Mouse (Mus musculus) stomach, postnatal 0 days (tissue): ENCODE measurements at regions not wholly inside any gene's neighbourhood (a gene's known extent, or its start where the extent isn't known, plus 50 kb on each side); places are given as distances from the start of the nearest gene placed in this dataset.

Experiments used
- ATAC-seq: fragments of 200-750 bp; cut with Nextera tagmentation; 2 replicates; pipeline ENCODE4 v1.8.0; 2017; ENCODE audit not compliant: low FRiP score, low TSS enrichment
- DNase-seq: peaks from one replicate; pipeline ENCODE4 v3.0.0-alpha.2; 2016; ENCODE audit warnings: low spot score
- H3K27ac ChIP-seq: fragments of 300-500 bp; sonication (generic); replicated peaks from 2 replicates; pipeline ENCODE4 v1.5.1; 2014; ENCODE audit warnings: mild to moderate bottlenecking, control low read depth
- H3K27me3 ChIP-seq: fragments of 300-500 bp; sonication (generic); 2 replicates; pipeline ENCODE4 v1.6.1; 2014; ENCODE audit warnings: low read length; ENCODE audit not compliant: control insufficient read depth, insufficient read depth
- H3K36me3 ChIP-seq: fragments of 300-500 bp; sonication (generic); 2 replicates; pipeline ENCODE4 v1.6.1; 2014; ENCODE audit warnings: low read length, mixed read lengths; ENCODE audit not compliant: control insufficient read depth, insufficient read depth
- H3K4me1 ChIP-seq: fragments of 300-500 bp; sonication (generic); replicated peaks from 2 replicates; pipeline ENCODE4 v1.6.1; 2014; ENCODE audit warnings: antibody characterized with exemption; ENCODE audit not compliant: control insufficient read depth, insufficient read depth
- H3K4me2 ChIP-seq: fragments of 300-500 bp; sonication (generic); replicated peaks from 2 replicates; pipeline ENCODE4 v1.6.1; 2014; ENCODE audit warnings: low read depth, mild to moderate bottlenecking, control low read depth, moderate library complexity
- H3K4me3 ChIP-seq: fragments of 300-500 bp; sonication (generic); 2 replicates; pipeline ENCODE4 v1.5.1; 2014; ENCODE audit warnings: low read depth, low read length, control low read depth
- H3K9ac ChIP-seq: fragments of 300-500 bp; sonication (generic); 2 replicates; pipeline ENCODE4 v1.6.1; 2014; ENCODE audit warnings: mild to moderate bottlenecking, low read length, control low read depth, mixed read lengths
- H3K9me3 ChIP-seq: fragments of 300-500 bp; sonication (generic); 2 replicates; pipeline ENCODE4 v1.6.1; 2016; ENCODE audit warnings: low read length; ENCODE audit not compliant: control insufficient read depth
- CTCF ChIP-seq: IDR thresholded peaks from 2 replicates; pipeline ENCODE4 v1.5.1; 2016; ENCODE audit warnings: antibody characterized with exemption, low read depth, mild to moderate bottlenecking, moderate library complexity
- EP300 ChIP-seq: optimal IDR thresholded peaks from 2 replicates; pipeline ENCODE3; 2016; ENCODE audit warnings: antibody characterized with exemption
- WGBS: fragments of 180-500 bp; shearing (Covaris S2); extraction: QIAGEN DNeasy Blood & Tissue Kit; methylation state at CpG from one replicate; pipeline ENCODE4 v1.1.7; 2014; 5-methylcytosine and 5-hydroxymethylcytosine counted together

- H3K27ac ChIP-seq, result peak overlapping the region; percentile 65
- H3K4me3 ChIP-seq, result no peak overlapping the region
- no peaks in the 10 kb centered on the region for H3K4me1 ChIP-seq
- no peak overlapping the region for H3K9ac ChIP-seq
- no peak; the same call in 1 of the 2 replicates for ATAC-seq
- no peak overlapping the region for H3K4me2 ChIP-seq
- no peaks in the 10 kb centered on the region for H3K36me3 ChIP-seq
- 20% methylated on average over 9 of the region's 9 CpGs for WGBS
- TF ChIP-seq CTCF (no peak), EP300 (peak; percentile 84)
- H3K9me3 ChIP-seq, result no peaks in the 10 kb centered on the region
- no peak for DNase-seq
- H3K27me3 ChIP-seq, result no peaks in the 10 kb centered on the region
Observed at GRCm38 (mm10) chr10:97397062-97397771, 82.2 kb upstream of the Dcn start.

GRCm38 (mm10) chr10:97397896-97398295 lies 81.5 kb upstream of the Dcn start:
- TF ChIP-seq CTCF (no peak), EP300 (no peak)
- Histone ChIP-seq H3K4me1 (no peaks in the 10 kb centered on the region), H3K36me3 (no peaks in the 10 kb centered on the region), H3K4me2 (no peak overlapping the region), H3K9me3 (no peaks in the 10 kb centered on the region), H3K27me3 (no peaks in the 10 kb centered on the region), H3K4me3 (no peak overlapping the region), H3K27ac (peak overlapping the region; percentile 9; the same call in 1 of the 2 replicates), H3K9ac (no peak overlapping the region)
- WGBS, result 38% methylated on average over 2 of the region's 2 CpGs
- DNase-seq (no peak), ATAC-seq (no peak)

- WGBS, result 72% methylated on average over 2 of the region's 2 CpGs
- Histone ChIP-seq H3K9me3 (no peaks in the 10 kb centered on the region), H3K27me3 (no peaks in the 10 kb centered on the region), H3K4me2 (no peak overlapping the region), H3K36me3 (no peaks in the 10 kb centered on the region), H3K4me3 (no peak overlapping the region), H3K4me1 (no peaks in the 10 kb centered on the region), H3K9ac (no peak overlapping the region), H3K27ac (peak overlapping the region; percentile 61)
- no peak for ATAC-seq
- no peak for TF ChIP-seq CTCF
- no peak for TF ChIP-seq EP300
- DNase-seq, result no peak
Observed at GRCm38 (mm10) chr10:97402524-97402923, 76.9 kb upstream of the Dcn start.

- TF ChIP-seq CTCF (no peak), EP300 (no peak)
- 35% methylated on average over 2 of the region's 2 CpGs for WGBS
- no peaks in the 10 kb centered on the region for H3K36me3 ChIP-seq
- H3K4me1 ChIP-seq, result no peaks in the 10 kb centered on the region
- DNase-seq (no peak), ATAC-seq (no peak)
- H3K9me3 ChIP-seq, result no peaks in the 10 kb centered on the region
- H3K27ac ChIP-seq, result peak overlapping the region; percentile 53
- no peaks in the 10 kb centered on the region for H3K27me3 ChIP-seq
- no peak overlapping the region for H3K4me3 ChIP-seq
- no peak overlapping the region for H3K9ac ChIP-seq
- no peak overlapping the region for H3K4me2 ChIP-seq
Observed at GRCm38 (mm10) chr10:97404076-97404787, 75.2 kb upstream of the Dcn start.

- Histone ChIP-seq H3K27me3 (no peaks in the 10 kb centered on the region), H3K9ac (no peak overlapping the region), H3K4me2 (no peak overlapping the region), H3K9me3 (no peaks in the 10 kb centered on the region), H3K27ac (peak overlapping the region; percentile 24; the same call in 1 of the 2 replicates), H3K36me3 (no peaks in the 10 kb centered on the region), H3K4me1 (no peaks in the 10 kb centered on the region), H3K4me3 (no peak overlapping the region)
- no peak for DNase-seq
- no peak for TF ChIP-seq CTCF
- TF ChIP-seq EP300, result no peak
- no peak; the same call in 1 of the 2 replicates for ATAC-seq
- 3% methylated on average over 1 of the region's 1 CpGs for WGBS
Observed at GRCm38 (mm10) chr10:97409181-97409581, 70.2 kb upstream of the Dcn start.

- no peak overlapping the region; the same call in 1 of the 2 replicates for H3K27ac ChIP-seq
- TF ChIP-seq EP300, result no peak
Observed at GRCm38 (mm10) chr10:97409909-97410308, 69.5 kb upstream of the Dcn start.

More at GRCm38 (mm10) chr10:97409909-97410308, 69.5 kb upstream of the Dcn start:
- Histone ChIP-seq H3K9ac (no peak overlapping the region), H3K27me3 (no peaks in the 10 kb centered on the region), H3K4me1 (no peaks in the 10 kb centered on the region), H3K9me3 (no peaks in the 10 kb centered on the region), H3K4me3 (no peak overlapping the region), H3K4me2 (no peak overlapping the region), H3K36me3 (no peaks in the 10 kb centered on the region)
- ATAC-seq, result no peak
- 49% methylated on average over 1 of the region's 1 CpGs for WGBS
- DNase-seq, result no peak
